Mouse (Mus musculus): ENCODE results near the gene Kpna7.

DNA sequence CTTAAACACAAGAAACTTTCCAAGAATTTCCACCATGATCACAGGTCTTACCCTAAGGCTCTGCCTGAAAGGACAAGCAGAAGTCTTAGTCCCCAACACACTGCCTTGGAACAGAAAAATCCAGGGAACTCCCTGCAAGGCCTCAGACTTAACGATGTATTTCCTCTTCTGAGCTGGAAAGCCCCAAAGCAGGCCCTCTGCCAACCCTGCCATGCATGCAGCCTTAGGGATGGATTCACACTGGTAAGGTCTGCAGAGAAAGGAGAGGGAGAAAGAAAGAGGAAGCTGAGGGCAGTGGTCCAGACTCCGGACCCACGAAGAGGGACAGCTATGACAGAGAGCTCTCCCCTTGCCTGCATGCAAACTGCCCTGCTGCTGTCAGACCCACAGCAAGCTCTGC lies 120.4 kb downstream of the Kpna7 start:
- TF ChIP-seq CTCF (IDR thresholded peaks at IDR 0.05; ENCODE audit: low read depth) (no peak), EP300 (optimal IDR thresholded peaks at IDR 0.05) (no peak)
